Mouse (Mus musculus): ENCODE results near the gene Vwce. TPM values are rescaled to one million over a fixed set of nuclear protein-coding genes. Genes with fewer than 3 reads are reported as not detected.
A peak's percentile ranks its signal among the peaks of the same experiment; 100 is the strongest.

Vwce gene
- polyA plus RNA-seq, 1 experiment from 2014 or later: 1.3 TPM

DNA sequence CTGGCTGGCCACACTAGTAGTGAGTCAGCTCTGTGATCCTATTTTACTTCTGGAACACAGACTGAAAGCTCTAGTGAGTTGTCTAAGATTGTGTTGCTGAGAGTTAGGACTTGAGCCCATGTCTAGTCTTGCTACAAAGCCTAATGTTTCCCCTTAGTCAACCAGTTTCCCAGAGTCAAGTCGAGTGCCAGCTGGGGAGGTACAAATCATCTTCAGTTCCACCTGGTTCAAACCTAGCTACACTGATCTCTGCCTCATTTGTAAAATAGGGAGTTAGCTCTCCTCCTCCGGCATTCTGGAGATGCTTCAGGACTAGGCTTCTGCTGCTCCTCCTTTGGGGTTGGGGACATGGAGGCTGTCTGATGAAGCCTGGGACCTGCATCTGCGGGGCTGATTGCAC lies 29.5 kb upstream of the Vwce start:
- H3K9me3 ChIP-seq: no peaks in the 10 kb centered on the region
- no peaks in the 10 kb centered on the region for H3K27me3 ChIP-seq
- H3K4me3 ChIP-seq: peak overlapping the region; percentile 78
- peak overlapping the region; percentile 85 for H3K9ac ChIP-seq
- peaks cover 42% of the 10 kb centered on the region for H3K4me1 ChIP-seq (replicated peaks)
- ATAC-seq (ENCODE audit: low FRiP score, low read depth): no peak
- peak overlapping the region; percentile 89 for H3K27ac ChIP-seq (replicated peaks)
- H3K36me3 ChIP-seq: peaks cover 13% of the 10 kb centered on the region
- H3K4me2 ChIP-seq: peak overlapping the region; percentile 65
- 60% methylated on average over 3 of the region's 3 CpGs for WGBS

DNA sequence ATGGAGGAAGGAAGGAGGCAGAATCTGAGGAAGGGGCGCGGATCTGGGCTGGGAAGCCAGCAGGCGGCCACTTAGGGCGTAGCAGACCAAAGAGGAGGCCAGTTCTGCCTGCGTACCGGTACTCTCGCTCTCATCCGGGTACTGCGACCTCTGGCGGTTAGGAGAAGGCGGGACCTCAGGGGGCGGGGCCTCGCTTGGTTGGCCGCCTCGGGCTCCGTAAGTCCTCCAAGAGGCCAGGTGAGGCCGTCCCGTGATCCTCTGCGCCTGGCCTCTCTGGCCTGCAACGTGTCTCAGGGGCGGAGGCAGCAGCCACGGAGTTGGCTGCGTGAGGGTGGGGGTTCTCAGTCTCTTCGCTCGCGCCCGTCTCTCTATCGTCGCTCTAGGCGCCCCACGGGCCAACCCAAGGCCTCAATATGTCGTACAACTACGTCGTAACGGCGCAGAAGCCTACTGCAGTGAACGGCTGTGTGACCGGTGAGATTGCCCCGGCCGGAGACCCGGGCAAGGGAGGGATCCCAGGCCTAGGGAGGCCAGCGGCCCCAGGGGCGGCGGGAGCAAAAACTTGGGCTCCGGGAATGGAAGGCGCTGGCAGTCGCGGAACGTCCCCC lies 28.6 kb upstream of the Vwce start, which contains the start of the genes Ddb1 and Tkfc:
Gene Ddb1 (plus strand): TSS at position 35 of the 608 bp plus-strand sequence.
Gene Tkfc (minus strand): TSS at position 362 of the 608 bp plus-strand sequence.
- Histone ChIP-seq H3K4me1 (replicated peaks) (peaks cover 42% of the 10 kb centered on the region), H3K27ac (replicated peaks) (peak within 1 kb of the TSS; percentile 89), H3K4me2 (peak within 1 kb of the TSS; percentile 65), H3K27me3 (no peaks in the 10 kb centered on the region), H3K4me3 (peak within 1 kb of the TSS; percentile 78), H3K36me3 (peaks cover 21% of the 10 kb centered on the region), H3K9ac (peak within 1 kb of the TSS; percentile 85), H3K9me3 (no peaks in the 10 kb centered on the region)
- peak; percentile 98 for ATAC-seq (ENCODE audit: low FRiP score, low read depth)
- 0% methylated on average over 49 of the region's 49 CpGs for WGBS

DNA sequence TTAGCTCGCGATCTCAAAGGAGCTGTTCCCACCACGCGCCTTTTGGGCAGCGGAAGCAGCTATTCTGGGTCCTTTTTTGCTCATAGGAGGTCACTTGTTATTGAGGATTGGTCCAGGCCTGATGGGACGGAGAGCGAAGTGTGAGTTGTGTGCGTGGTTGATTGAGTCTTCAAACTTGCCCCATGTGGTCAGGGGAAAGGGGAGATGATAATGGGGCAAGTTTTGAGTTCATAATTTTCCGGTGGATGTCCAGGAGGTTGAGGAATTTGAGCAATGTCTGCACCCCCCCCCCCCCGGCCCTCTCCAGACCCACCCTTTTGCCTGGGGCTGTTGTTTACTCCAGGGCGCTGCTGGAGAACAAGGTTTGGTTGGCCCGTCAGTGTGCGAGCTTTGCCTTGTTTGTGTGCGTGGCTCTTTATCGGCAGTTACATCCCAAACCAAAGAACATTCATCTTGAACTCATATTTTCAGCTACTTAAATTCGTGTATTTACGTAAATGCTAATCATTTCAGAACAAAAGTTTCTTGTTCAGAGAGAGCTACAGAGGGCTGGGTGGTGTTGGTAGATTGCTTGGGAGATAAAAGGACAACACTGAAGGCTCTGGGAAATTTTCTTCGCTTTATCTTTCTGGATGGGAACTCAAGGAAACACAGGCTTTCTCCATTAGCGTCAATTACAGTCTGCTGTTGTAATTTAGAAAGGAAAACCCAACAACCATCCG lies 28.0 kb upstream of the Vwce start:
- Histone ChIP-seq H3K4me1 (replicated peaks) (peaks cover 42% of the 10 kb centered on the region), H3K9me3 (no peaks in the 10 kb centered on the region), H3K4me2 (peak overlapping the region; percentile 65), H3K4me3 (peak overlapping the region; percentile 78), H3K36me3 (peaks cover 28% of the 10 kb centered on the region), H3K9ac (peak overlapping the region; percentile 85), H3K27ac (replicated peaks) (peak overlapping the region; percentile 89), H3K27me3 (no peaks in the 10 kb centered on the region)
- 7% methylated on average over 20 of the region's 20 CpGs for WGBS
- no peak for ATAC-seq (ENCODE audit: low FRiP score, low read depth)

DNA sequence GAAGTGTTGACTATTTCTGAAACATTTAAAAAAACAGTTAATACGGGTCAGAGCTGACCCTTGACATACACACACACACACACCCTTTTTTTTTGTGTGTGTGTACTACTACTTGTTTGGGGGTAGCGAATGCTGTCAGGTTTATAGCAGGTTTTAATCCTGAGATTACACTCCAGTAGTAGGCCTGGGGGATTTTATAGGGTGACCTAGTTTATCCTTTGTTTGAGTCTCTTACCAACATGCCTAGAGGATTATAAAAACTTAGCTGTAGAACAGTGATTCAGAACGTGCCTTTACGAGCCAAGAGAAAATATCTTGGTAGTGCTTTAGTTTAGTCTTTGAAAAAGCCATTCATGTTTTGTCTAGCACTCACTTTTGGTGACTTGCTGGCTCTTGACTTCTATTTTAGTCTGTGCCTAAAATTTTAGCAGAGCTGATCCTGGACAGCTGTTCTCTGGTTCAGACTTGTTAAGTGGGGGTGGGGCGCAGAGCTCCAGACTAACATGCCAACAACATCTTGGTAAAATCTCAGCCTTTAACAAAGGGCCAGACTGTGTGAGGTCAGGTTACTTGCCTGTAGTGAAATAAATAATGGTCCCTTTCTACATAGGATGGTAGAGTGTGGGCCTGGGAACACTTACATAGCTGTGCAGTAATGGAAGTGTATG lies 25.3 kb upstream of the Vwce start:
- H3K36me3 ChIP-seq: peaks cover 54% of the 10 kb centered on the region
- no peak overlapping the region for H3K27ac ChIP-seq (replicated peaks)
- H3K4me3 ChIP-seq: no peak overlapping the region
- ATAC-seq (ENCODE audit: low FRiP score, low read depth): no peak
- peaks cover 25% of the 10 kb centered on the region for H3K4me1 ChIP-seq (replicated peaks)
- WGBS: 90% methylated on average over 5 of the region's 5 CpGs
- no peak overlapping the region for H3K9ac ChIP-seq
- H3K4me2 ChIP-seq: no peak overlapping the region
- no peaks in the 10 kb centered on the region for H3K27me3 ChIP-seq
- no peaks in the 10 kb centered on the region for H3K9me3 ChIP-seq

DNA sequence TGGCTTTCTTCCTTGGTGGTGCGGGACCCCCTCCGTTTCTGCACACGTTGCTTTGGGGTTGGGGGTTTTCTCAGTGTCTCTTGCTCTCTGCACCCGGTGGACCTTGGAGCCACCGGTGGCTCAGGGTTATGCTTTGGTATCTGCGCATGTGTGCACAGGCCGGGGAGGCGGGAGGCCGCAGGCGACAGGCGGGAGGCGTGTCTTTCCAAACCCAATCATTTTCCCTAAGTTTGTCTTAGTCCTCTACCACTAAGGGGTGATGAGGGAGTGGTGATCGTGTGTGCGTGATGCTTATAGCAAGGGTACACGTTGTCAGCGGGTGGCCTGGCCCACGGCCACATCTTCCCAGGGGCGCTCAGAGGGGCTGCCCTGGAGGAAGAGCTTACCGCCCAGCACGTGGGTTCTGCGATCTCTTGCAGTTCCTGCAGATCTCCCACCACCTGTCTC lies 882 bp downstream of the Vwce start:
- Histone ChIP-seq H3K36me3 (peaks cover 6% of the 10 kb centered on the region), H3K9ac (peak overlapping the region; percentile 41), H3K27me3 (no peaks in the 10 kb centered on the region), H3K4me1 (replicated peaks) (peaks cover 17% of the 10 kb centered on the region), H3K4me3 (peak overlapping the region; percentile 42), H3K4me2 (peak overlapping the region; percentile 89), H3K9me3 (no peaks in the 10 kb centered on the region), H3K27ac (replicated peaks) (no peak overlapping the region)
- WGBS: 5% methylated on average over 21 of the region's 21 CpGs
- ATAC-seq (ENCODE audit: low FRiP score, low read depth): peak; percentile 90

DNA sequence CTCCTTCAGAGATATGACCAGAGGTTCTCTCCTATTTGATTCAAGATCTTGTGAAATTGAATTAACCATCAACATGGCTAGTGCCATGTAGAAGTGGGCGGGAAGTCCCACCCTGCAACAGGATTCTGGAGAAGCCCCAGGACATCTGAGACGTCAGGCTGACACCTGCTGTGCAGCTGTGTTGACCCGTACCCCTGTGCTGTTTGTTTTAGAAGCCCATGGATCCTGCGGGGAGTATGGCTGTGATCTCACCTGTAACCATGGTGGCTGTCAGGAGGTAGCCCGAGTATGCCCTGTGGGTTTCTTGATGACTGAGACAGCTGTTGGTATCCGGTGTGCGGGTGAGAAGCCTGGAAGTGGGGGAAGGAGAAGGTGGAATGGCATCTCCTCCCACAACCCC lies 3.8 kb downstream of the Vwce start:
- no peak overlapping the region for H3K9ac ChIP-seq
- no peaks in the 10 kb centered on the region for H3K27me3 ChIP-seq
- H3K4me3 ChIP-seq: no peak overlapping the region
- no peak overlapping the region for H3K27ac ChIP-seq (replicated peaks)
- 69% methylated on average over 7 of the region's 7 CpGs for WGBS
- no peak for ATAC-seq (ENCODE audit: low FRiP score, low read depth)
- no peaks in the 10 kb centered on the region for H3K9me3 ChIP-seq
- H3K36me3 ChIP-seq: no peaks in the 10 kb centered on the region
- H3K4me1 ChIP-seq (replicated peaks): peaks cover 17% of the 10 kb centered on the region
- H3K4me2 ChIP-seq: no peak overlapping the region

DNA sequence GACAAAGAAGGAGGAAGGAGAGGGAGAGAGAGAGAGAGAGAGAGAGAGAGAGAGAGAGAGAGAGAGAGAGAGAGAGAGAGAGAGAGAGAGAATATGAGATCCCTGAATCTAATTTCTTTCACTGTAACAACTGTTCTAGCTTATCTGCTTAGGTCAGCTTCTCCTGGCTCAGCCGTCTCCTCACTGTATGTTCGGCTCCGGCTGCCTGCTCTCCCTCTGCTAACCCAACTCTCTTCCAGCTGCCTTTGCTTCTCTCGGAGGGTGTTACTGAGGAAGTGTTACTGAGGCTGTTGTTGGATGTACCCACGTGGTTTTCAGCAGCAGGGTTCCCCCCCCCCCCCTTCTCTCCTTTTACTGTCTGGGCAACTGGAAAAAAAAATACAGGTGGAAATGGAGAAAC lies 6.1 kb downstream of the Vwce start:
- H3K9me3 ChIP-seq: no peaks in the 10 kb centered on the region
- H3K4me1 ChIP-seq (replicated peaks): peaks cover 5% of the 10 kb centered on the region
- H3K27ac ChIP-seq (replicated peaks): no peak overlapping the region
- H3K27me3 ChIP-seq: no peaks in the 10 kb centered on the region
- no peak overlapping the region for H3K4me3 ChIP-seq
- no peak overlapping the region for H3K4me2 ChIP-seq
- H3K36me3 ChIP-seq: no peaks in the 10 kb centered on the region
- ATAC-seq (ENCODE audit: low FRiP score, low read depth): no peak
- 15% methylated on average over 5 of the region's 5 CpGs for whole genome bisulfite sequencing
- no peak overlapping the region for H3K9ac ChIP-seq

DNA sequence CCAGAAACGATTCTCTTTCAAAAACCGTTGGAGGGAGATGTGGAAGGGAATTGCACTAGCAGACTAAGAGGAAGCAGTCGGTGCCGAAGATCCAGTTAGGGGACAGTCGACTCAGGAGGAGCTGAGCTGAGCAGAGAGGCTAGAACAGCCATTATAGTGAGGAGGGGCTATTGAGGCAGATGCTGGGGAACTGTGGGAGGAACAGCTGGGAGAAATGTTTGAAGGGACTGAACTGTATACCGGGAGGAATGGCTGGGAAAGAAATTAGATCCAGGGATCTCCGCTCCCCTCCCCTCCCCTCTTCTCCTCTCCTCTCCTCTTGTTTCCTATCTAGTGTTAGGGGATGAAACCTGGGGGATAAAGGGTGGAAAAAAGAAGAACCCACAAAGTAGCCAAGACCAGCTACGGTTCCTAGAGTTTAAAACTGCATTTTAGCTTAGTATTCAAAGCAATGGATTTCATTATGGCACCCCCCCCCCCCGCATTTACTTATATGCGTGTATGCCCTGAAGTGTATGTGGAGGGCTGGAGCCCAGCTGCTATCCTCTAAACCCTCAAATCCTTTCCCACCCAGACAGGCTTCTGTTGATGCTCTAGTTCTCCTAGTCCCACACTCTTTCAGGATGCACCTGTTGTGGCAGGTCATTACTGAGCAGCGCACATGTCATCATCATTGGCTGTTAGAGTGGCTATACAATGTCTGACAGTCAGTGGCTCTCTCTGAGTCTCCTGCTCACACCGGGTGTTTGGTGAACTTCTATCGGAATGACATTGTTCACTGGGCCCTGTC lies 6.8 kb downstream of the Vwce start:
- Histone ChIP-seq H3K27me3 (no peaks in the 10 kb centered on the region), H3K9me3 (no peaks in the 10 kb centered on the region), H3K36me3 (no peaks in the 10 kb centered on the region), H3K27ac (replicated peaks) (no peak overlapping the region), H3K9ac (no peak overlapping the region), H3K4me3 (no peak overlapping the region), H3K4me1 (replicated peaks) (no peaks in the 10 kb centered on the region), H3K4me2 (no peak overlapping the region)
- WGBS: 54% methylated on average over 13 of the region's 13 CpGs
- no peak for ATAC-seq (ENCODE audit: low FRiP score, low read depth)

DNA sequence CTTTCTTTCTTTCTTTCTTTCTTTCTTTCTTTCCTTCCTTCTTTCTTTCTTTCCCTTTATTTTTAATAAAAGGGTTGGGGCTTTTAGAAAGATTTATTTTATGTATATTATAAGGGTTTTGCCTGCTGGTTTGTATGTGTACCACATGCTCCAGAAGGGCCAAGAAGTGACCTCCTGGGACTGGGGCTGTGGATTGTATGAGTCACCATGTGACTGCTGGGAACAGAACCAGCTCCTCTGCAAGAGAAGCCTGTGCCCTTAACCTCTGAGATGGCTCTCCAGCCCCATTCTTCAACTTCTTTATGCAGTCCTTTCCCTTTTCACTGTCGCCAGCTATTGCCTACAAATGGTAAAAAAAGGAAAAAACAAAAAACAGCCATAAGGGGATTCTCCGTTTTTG lies 11.6 kb downstream of the Vwce start:
- ATAC-seq (ENCODE audit: low FRiP score, low read depth): no peak
- H3K9ac ChIP-seq: no peak overlapping the region
- H3K27ac ChIP-seq (replicated peaks): no peak overlapping the region
- H3K4me2 ChIP-seq: no peak overlapping the region
- H3K27me3 ChIP-seq: no peaks in the 10 kb centered on the region
- no peaks in the 10 kb centered on the region for H3K36me3 ChIP-seq
- no peaks in the 10 kb centered on the region for H3K9me3 ChIP-seq
- H3K4me1 ChIP-seq (replicated peaks): no peaks in the 10 kb centered on the region
- WGBS: 84% methylated on average over 2 of the region's 2 CpGs
- no peak overlapping the region for H3K4me3 ChIP-seq

DNA sequence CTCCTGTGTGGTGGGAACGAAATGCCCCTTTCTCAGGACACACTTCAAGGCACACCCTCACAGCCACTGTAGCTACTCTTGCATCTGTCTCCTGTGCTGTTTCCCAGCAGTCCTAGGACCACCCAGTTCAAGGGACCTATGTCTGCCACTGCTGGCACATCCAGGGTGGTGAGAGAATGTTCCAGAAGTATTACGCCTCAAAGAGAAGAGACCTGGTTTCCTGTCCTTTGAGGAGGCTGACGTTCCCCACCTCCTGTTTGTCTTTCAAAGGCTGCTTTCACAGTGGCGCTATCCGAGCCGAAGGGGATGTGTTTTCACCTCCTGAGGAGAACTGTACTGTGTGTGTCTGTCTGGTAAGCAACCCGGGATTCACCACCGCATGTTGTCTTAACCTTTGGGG lies 14.1 kb downstream of the Vwce start:
- H3K4me1 ChIP-seq (replicated peaks): no peaks in the 10 kb centered on the region
- no peak overlapping the region for H3K4me2 ChIP-seq
- no peak overlapping the region for H3K4me3 ChIP-seq
- 79% methylated on average over 8 of the region's 8 CpGs for WGBS
- no peak overlapping the region for H3K9ac ChIP-seq
- H3K36me3 ChIP-seq: no peaks in the 10 kb centered on the region
- no peaks in the 10 kb centered on the region for H3K27me3 ChIP-seq
- no peak for ATAC-seq (ENCODE audit: low FRiP score, low read depth)
- no peak overlapping the region for H3K27ac ChIP-seq (replicated peaks)
- no peaks in the 10 kb centered on the region for H3K9me3 ChIP-seq

DNA sequence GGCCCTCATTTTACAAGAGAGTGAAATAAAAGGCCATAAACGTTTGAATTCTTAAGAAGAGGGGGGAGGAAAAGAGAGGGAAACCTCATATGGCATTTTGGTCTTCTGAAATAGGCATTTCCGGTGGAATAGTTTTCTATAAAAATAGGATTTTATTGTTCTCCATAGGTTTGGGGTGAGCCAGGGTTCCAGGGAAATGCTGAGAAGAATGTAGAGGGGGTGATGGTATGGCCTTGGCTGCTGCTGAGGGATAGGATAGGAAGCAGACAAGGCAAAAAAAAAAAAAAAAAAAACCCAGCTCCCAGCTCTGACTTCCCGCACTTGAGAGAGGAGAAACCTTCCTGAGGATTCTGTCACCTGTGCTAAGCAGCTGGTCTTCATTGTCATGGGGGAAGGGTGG lies 22.0 kb downstream of the Vwce start:
- Histone ChIP-seq H3K4me1 (replicated peaks) (no peaks in the 10 kb centered on the region), H3K4me2 (no peak overlapping the region), H3K9me3 (no peaks in the 10 kb centered on the region), H3K36me3 (no peaks in the 10 kb centered on the region), H3K9ac (no peak overlapping the region), H3K27me3 (no peaks in the 10 kb centered on the region), H3K4me3 (no peak overlapping the region), H3K27ac (replicated peaks) (no peak overlapping the region)
- WGBS: 54% methylated on average over 3 of the region's 3 CpGs
- no peak for ATAC-seq (ENCODE audit: low FRiP score, low read depth)

All from hindbrain, embryonic 15.5 days (tissue).